Mouse (Mus musculus) Muller cell, postnatal 12 days (primary cell): ENCODE results near the gene Msmp.

Source experiments
- DNase-seq: peaks from one replicate; pipeline ENCODE4 v3.0.0-alpha.2; 2015; ENCODE audit errors: inconsistent ontology term

Msmp gene

DNA sequence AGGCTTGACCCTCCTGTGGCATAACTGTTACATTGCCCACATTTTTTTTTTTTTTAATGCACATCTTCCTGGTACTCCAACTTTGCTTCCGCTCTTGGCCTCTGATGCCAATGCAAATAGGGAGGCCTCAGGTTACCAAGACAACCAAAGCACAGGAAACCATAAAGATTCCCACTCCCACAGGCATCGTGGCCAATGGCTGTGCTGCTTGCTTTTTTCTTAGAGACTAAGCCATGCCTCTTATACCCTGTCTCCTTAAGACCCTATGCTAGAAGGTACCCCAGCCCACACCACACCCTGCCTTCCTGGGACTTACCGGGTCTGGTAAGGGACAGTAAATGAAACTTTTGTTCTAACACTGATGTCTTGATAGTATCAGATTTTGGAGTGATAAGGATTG, 9.2 kb upstream of the Msmp start:
- no peak for DNase-seq

DNA sequence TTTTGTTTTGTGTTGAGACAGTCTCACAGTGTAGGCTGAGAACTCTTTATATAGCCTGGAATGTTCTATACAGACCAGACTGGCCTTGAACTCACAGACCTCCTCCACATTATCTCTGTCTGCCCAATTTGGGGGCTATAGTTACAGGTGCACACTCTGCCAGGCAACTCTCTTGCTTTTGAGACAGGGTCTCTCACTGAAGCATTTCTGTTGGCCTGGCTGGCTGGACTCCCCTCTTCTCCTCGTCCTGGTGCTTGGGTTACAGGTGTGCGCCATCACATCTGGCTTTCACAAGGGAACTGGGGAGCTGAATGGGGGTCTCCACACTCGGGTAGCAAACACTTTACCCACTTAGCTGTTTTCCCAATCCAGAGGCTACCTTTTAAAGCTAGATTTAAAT, 7.7 kb upstream of the Msmp start:
- DNase-seq: no peak

DNA sequence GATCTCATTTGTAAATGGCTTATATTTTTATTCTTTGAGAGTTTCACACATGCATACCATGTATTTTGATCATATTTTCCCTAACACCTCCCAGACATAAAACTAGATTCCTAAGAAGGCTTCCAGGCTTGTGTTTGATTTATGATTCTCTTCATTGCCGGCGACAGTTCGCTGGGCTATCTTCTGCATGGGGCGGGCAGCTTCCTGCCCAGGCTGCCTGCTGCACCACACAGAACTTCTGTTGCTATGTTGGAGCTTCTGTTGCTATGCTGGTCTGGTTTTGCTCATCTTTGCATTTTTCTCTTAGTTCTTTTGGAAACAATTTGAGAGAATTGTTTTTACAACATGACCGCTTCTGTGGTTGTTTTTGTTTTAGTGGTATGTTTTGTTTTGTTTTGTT, 7.2 kb upstream of the Msmp start:
- no peak for DNase-seq

DNA sequence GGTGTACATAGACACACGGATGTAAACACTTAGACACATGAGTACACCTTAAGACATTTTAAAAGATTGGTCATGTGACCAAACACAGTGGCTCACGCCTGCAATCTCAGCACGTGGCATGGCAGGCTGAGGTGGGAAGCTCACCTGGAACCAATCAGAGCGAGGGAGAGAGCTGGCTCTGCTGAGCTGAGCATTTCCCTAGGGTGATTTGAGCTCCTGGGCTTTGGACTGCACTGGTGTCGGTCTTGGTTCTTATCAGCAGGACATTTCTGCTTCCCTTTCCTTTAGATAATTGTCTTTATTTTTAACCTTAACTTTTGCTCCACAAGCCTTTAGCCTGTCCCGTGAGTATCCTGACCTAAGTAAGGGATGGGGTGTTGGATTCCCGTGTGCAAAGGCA, 3.4 kb upstream of the Msmp start:
- no peak for DNase-seq

DNA sequence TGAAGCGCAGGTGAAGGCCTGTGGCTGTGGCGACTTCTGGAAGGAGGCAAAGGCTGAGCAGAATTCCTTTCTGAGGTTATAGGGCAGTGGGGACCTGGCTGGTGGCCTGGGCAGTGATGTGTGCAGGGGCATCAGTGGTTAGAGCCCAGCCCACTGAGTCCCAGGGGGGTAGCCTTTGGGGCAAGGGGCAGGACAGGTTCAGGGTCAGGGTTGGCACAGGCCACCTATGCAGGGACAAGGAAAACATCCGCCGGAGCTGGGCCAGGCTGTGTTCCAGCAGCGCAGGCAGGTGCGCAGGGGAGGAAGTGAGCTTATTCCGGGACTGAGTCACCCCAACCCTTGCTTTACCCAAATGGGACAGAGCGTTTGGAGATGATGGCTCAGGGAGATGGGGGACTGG, 2.1 kb upstream of the Msmp start:
- DNase-seq: no peak

DNA sequence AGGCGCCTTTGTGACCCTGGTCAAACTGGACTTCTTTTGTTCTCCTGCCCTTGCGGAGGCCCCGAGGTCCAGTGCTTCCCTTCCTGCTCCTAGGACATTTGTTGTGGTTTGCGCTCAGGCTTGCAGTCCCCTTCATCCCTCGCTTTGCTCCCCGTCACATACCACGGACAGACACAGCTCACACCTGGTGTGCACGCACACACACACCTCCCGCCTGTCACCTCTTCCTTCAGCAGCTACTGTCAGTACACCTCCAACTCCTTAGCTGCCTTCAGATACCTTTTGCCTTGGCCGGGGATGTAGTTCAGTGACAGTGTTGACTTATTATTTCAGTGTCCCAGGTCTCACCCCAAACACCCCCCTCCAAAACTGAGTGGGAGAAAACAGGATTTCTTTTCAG, 1.4 kb upstream of the Msmp start:
- DNase-seq: no peak

DNA sequence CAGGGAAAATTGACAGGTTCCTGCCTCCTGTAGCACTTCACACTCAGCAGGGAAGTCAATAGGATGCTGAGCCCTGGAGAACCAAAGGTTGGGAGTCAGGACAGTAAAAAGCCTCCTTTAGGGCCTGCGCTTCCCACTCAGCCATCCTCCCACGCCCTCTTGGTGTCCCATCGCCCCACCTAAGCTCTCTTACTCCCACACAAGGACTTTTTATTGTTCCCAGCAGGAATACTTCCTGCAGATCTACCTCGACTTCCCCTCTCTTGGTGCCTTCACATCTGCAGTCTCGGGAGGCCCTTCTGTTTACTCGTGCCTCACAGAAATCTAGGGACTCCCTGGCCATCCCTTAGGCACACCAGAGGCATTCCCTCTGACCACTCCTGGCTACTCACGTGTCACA, 873 bp downstream of the Msmp start:
- no peak for DNase-seq

DNA sequence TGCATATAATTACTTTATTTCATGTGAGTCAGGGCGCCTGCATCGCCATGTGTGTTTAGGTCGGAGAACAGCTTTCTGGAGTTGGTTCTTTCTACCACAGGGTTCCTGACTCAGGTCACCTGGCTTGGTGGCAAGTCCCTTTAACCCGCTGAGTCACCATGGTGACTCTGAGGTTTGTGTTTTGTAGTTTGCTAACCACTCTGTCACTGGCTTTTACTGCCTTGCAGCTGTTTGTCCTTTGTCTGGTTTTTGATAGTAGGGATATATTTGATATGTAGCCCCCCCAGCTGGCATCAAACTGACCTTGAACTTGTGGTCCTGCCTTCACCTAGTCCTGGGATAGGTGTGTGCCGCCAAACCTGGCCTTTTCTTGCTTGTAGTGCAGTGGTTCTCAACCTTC, 2.1 kb downstream of the Msmp start:
- no peak for DNase-seq

DNA sequence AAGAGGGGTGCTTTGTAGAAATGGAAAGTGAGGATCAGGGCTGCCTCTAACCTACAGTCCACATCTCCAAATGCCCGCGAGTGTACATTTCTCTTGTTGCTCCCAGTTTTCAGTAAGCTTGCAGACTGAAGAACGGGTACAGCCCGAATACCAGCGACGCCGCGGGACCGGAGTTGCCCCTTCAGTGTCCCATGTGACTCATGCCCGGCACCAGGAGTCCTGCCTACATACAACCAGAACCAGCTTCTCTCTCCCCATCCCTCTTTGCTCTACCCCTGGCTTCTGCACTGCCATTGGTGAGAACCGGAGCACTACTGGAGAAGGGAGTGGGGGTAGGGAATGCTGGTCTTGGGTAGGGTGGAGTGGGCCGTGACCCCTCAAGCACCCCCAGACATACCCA, 2.9 kb downstream of the Msmp start:
- no peak for DNase-seq

DNA sequence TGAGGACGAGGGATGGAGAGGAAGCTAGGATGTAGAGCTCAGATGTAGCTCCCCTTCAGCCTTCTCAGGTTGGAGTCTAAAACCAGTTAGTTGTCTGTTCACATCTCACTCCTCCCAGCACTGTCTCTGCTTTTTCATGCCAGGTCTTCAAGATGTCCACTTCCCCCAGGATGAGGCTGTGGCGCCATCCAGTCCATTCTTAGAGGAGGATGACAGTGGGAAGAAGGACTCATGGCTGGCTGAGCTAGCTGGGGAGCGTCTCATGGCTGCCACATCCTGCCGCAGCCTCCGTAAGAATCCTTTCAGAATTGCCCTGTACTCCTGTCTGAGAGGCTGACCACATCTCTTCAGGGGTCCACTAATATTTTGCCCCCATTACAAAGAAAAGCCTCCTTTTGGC, 3.6 kb downstream of the Msmp start:
- DNase-seq: no peak

DNA sequence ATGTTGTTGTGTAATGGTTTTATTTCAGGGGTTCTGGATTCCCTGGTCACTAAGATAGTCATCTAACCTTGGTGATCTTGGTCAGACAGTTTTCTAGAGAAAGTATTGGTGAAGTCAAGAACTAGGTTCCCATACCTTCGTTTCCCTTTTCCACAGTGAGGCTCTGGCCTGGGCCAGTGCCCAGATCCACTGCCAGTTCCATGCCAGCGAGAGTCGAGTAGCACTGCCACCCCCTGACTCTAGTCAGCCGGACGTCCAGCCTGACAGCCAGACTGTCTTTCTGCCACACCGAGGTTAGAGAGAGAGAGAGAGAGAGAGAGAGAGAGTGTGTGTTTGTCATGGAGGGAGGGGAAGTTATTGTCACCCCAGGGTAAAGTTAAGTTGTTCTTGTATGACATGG, 4.6 kb downstream of the Msmp start:
- no peak for DNase-seq

DNA sequence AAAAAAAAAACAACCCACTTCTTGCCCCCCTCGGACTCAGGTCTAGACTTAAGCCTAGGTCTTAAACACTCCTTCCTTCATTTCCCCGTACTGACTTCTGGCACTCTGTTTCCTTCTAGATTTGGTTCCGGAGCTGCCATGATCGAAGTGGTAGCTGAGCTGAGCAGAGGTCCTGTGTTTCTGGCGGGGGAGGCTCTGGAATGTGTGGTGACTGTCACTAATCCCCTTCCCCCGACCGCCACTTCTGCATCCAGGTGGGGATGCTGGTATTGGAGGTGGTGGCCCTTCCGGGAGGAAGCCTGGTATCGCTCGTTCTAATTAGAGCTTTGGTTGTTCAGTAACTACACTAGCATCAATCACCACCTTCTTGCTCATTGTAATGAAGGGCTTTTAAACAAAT, 5.0 kb downstream of the Msmp start:
- DNase-seq: no peak

DNA sequence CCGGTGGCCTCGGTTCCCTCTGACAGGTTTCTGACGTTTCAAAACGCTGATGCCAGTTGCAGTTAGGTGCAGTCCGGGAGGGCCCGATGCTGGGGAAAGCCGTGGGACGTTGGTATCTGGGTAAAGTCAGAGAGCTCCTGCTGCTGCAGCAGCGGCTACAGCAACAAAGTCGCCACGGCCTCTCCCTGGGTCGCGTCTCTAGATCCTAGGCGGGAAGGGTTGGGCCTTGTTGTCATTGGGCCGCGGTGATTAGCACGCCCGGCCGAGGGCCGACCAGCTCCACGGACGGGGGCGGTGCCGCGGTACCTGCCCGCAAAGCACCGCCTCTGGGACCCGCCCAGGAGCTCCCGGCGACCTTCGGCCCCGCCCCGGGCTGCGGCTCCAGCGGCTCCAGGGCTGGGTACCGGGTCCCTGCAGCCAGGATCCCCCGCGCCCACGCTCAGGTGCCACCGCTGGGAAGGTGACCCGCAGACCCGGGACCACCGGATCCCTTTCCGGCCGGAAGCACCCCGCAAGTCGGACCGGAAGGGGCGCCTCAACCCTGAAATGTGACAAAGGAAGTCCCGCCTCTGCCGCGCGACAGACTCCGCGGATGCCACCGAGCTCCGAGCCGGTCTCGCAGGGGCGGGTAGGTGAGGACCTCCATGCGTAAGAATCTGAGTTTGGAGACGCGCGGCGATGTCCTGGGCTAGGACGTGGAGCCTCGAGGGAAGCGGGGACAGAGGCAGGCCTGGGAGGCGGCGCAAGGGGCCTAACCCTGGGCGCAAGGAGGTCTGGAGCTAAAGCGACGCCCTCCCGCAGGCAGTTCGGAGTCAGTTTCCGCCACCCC, 5.7 kb downstream of the Msmp start, which contains the start of the genes Rgp1 and Gba2:
Rgp1 (plus strand) TSS at position 340 of the 829 bp plus-strand sequence.
Gba2 (minus strand) TSS at position 498 of the 829 bp plus-strand sequence.
- peak; percentile 93 for DNase-seq

DNA sequence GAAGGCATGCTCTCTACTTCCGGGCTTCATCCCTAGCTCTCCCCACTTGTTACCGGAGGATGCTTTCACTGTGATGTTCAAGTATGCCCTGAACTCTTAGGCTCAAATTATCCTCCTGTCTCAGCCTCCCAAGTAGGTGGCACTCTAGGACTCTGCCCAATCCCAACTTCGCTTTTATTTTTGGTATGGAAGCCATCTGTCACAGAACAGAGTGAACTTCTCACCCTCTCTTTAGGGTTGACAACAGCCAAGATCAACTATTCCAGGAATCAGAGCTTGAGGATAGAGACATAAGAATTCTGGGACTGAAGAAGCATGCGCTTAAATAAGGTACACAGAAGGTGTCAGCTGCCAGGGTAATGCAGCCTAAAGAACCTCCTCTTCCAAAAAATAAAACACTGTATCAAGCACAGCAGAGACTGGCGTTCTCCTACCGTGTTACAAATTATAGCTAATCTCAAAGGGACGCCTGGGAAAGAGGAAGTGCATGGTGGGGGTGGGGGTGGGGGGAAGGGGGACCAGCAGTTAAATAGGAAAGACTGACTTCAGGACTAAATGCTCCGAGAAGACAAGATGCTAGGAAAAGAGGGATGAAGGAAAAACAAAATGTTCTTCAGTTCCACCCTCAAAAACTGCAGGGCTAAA, 6.9 kb downstream of the Msmp start:
- DNase-seq: no peak

DNA sequence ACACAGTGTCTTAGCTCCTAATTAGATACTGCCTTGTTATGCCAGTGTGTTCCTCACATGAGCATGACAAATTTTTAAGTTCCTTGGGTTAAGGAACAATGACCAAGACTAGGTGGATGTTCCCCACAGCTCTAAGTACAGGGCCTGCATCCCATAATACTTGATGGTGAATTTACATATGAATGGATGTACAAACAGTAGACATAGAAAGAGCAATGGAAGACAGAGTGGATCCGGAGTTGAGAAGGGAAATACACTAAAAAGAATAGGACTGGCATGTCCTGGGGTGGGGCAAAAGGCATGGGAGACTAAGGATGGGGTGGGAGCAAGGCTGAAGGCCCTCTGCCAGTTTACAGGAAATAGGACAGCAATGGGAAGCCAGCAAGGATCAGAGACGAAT, 8.9 kb downstream of the Msmp start:
- DNase-seq: no peak

DNA sequence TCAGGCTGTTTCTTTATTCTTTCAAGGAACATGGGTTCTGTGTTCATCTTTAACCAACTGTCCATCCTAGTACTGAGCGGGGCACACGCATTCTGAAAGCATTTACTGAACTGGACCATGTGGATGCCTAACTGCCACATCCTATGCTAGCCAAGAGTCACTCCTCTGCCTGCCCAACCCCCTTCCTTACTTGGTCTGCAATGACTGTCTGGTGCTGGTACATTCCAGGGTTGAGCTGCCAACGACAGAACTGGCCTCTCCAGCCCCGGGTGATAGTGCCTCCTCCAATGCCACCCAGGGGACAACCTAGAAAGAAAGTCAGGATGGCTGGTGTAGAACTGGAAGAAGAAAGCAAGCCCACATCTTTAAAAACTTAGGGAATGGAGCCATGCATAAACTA, 10.7 kb downstream of the Msmp start:
- DNase-seq: no peak

DNA sequence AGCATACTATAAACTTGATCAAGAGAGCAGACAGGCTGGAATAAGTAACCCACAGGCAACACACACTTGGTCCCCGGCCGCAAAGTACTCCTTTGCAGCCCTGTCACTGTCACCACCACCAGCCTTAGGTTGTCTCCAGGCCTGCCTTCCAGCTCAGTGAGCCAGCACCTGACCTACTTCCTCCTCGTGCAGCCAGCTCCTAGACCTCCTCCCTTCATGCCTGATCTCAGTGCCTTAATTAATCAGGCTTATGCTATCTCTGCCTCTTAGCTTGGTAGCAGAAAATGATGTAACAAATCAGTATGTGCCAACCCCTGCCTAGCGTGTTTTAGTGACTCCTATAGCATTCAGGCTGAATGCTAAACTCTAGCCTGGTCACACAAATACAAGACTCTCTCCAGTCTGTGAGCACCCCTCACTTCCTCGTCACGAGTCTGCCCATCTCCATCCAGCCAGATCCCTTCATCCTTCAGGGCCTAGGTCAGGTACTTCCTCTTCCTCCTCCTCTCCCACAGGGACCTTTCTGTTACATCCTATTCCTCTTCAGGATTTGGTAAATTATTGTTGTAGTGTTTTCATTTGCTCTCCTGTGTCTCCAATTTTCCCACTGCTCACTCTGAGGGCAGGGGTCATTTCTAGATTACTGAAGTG, 12.8 kb downstream of the Msmp start:
- DNase-seq: no peak

DNA sequence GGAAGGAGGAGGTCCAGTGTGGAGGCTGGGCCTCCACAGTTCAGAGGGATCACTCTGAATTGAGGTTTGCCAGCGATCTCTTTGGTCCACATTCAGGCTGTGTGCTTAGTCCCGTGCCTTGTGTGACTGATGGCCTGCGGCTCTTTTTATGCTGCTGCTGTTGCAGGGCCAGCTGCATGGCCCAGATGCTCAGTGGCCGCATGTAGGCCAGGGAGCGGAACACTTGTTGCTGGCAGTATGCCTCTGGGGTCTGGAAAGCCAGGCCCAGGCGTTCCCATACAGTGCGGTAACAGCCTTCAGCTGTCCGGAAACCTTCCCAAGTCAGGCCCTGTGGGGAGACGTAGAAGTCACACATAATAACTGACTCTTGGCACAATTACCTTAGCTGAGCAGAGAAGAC, 17.2 kb downstream of the Msmp start:
- no peak for DNase-seq

DNA sequence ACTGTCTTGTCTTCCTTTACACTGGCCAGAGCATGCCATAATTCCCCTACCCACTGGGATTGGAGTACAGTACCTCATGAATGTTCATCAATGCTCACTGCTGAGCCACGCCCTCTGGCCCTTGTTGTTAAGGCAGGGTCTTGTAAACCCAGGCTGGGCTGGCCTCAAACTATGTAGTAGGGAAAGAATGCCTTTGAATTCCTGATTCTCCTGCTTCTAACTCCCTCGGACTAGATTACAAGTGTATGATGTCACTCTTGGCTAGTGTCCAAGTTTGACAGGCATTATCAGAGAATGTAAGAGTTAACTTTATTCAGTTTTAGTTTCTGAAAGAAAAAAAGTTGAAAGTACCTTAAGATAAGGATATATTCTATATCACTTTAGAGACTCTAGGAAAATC, 20.1 kb downstream of the Msmp start:
- peak; percentile 79 for DNase-seq

DNA sequence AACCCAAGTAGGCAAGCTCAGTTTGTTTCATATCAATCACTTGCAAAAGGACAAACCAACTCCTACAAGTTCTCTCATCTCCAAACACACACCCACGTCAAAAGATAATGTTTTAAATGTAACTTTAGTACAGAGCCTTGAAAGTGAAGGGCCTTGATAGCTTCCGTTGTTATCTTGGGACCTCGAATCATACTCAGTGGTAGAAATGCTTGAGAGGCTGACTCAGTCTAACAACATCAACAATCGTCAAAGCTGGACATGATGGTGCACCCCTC, 20.8 kb downstream of the Msmp start:
- no peak for DNase-seq

DNA sequence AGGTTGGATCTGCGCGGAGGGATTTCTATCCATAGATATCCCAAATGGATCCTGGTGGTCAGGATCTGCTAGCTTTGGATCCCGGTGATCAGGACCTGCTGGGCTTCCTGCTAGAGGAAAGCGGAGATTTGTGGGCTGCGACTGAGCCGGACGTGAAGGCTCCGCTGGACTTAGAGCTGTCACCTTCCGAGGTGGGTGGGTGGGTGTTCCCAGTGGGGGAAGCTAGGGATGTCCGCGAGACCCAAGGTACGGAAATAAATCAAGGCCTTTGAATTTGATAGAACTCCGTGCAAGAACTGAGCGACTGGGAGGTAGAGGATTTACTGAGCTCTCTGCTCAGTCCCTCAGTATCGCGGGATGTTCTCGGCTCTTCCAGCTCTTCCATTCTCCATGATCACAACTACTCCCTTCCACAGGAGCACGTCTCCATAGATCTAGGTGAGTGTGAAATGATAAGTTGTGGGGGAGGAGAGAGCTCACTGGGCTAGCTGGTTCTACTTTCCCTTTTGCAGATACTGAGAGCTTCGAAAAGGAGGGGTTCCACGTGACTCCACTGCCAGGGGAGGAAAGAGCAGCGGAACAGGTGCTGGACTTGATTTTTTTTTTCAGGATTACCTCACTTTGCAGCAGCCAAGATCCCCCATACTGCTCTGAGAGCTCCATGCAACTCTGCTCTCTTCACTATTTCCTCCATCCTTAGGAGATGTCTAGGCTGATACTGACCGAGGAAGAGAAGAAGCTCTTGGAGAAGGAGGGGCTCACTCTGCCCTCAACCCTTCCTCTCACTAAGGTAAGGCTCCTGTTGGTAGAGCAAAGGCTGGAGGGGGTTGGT, 21.3 kb downstream of the Msmp start:
- no peak for DNase-seq
